Mouse (Mus musculus) heart, postnatal 0 days (tissue): ENCODE measurements around the gene Ttc8.

Experiments
- CTCF ChIP-seq: IDR thresholded peaks from 2 replicates; pipeline ENCODE4 v1.5.1; 2016; ENCODE audit warnings: antibody characterized with exemption, control low read depth, low read depth
- EP300 ChIP-seq: IDR thresholded peaks from 2 replicates; pipeline ENCODE4 v1.6.1; 2016; ENCODE audit warnings: antibody characterized with exemption, low read depth

DNA sequence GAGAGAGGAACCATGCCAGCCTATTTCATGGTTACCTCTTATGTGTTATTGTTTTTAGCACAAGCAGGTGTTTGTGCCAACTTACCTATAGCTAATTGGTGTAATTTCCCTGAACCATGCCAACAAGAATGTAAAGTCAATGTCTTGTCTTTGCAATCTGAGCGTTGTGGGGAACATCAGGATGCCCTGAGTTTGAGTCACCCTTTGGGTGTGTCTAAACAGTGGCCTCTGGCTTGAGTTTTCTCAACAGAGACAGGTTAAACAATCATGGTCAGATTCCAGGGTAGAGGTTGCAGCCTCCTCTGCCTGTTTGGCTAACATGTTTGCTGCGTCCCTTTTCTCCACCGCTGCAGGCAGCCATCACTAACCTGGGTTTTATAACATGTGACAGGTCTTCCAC lies 74.0 kb downstream of the Ttc8 start:
- no peak for TF ChIP-seq CTCF
- TF ChIP-seq EP300, result no peak
